Mouse (Mus musculus): ENCODE data around the gene Spint3. TPM values are rescaled to one million over a fixed set of nuclear protein-coding genes. Genes with fewer than 3 reads are reported as not detected.
"Not testable (repeated sequence)": the region's sequence is repeated elsewhere in the genome, so short reads cannot be mapped to it uniquely, and the experiment has no call there.

The Spint3 gene
- polyA plus RNA-seq (2016; fragmentation: Nextera tagmentation; extraction: Ambion mirVana), result not detected in 2 replicates

GRCm38 (mm10) chr2:164573359-164573758, at the start of gene Spint3:
Gene Spint3 (minus strand): TSS chr2:164573459.
- 84% methylated on average over 6 of the region's 6 CpGs for WGBS
- ATAC-seq (ENCODE audit: low FRiP score); H3K27ac ChIP-seq: not testable (repeated sequence)

GRCm38 (mm10) chr2:164621775-164622174, 48.5 kb upstream of the Spint3 start:
- no peaks in the 10 kb centered on the region for H3K4me1 ChIP-seq
- no peak overlapping the region for H3K4me2 ChIP-seq (replicated peaks)
- no peaks in the 10 kb centered on the region for H3K36me3 ChIP-seq
- no peak overlapping the region for H3K27ac ChIP-seq
- no peak for ATAC-seq (ENCODE audit: low FRiP score)
- H3K27me3 ChIP-seq, result no peaks in the 10 kb centered on the region
- WGBS, result 89% methylated on average over 4 of the region's 4 CpGs
- no peak overlapping the region for H3K4me3 ChIP-seq
- H3K9ac ChIP-seq, result no peak overlapping the region
- no peaks in the 10 kb centered on the region for H3K9me3 ChIP-seq (replicated peaks)

More at GRCm38 (mm10) chr2:164573359-164573758, at the start of gene Spint3:
- H3K36me3 ChIP-seq; H3K9me3 ChIP-seq (replicated peaks); H3K4me3 ChIP-seq; H3K9ac ChIP-seq; H3K4me1 ChIP-seq; H3K27me3 ChIP-seq; H3K4me2 ChIP-seq (replicated peaks): not testable (repeated sequence)

- Histone ChIP-seq H3K9me3 (replicated peaks) (no peaks in the 10 kb centered on the region), H3K27me3 (no peaks in the 10 kb centered on the region), H3K4me2 (replicated peaks) (no peak overlapping the region), H3K27ac (no peak overlapping the region), H3K9ac (no peak overlapping the region), H3K4me3 (no peak overlapping the region), H3K36me3 (no peaks in the 10 kb centered on the region), H3K4me1 (no peaks in the 10 kb centered on the region)
- no peak for ATAC-seq (ENCODE audit: low FRiP score)
- 87% methylated on average over 5 of the region's 5 CpGs for WGBS
Measured at GRCm38 (mm10) chr2:164619050-164619449, 45.8 kb upstream of the Spint3 start.

- Histone ChIP-seq H3K9ac (no peak overlapping the region), H3K9me3 (replicated peaks) (no peaks in the 10 kb centered on the region), H3K27ac (no peak overlapping the region), H3K27me3 (no peaks in the 10 kb centered on the region), H3K4me1 (no peaks in the 10 kb centered on the region), H3K4me2 (replicated peaks) (no peak overlapping the region), H3K36me3 (no peaks in the 10 kb centered on the region), H3K4me3 (no peak overlapping the region)
- no peak for ATAC-seq (ENCODE audit: low FRiP score)
- 96% methylated on average over 3 of the region's 3 CpGs for WGBS
Measured at GRCm38 (mm10) chr2:164615386-164615785, 42.1 kb upstream of the Spint3 start.

- H3K4me2 ChIP-seq (replicated peaks); H3K4me1 ChIP-seq; H3K4me3 ChIP-seq; H3K27ac ChIP-seq; H3K9ac ChIP-seq; H3K9me3 ChIP-seq (replicated peaks); ATAC-seq (ENCODE audit: low FRiP score); H3K27me3 ChIP-seq; H3K36me3 ChIP-seq: not testable (repeated sequence)
- WGBS, result 69% methylated on average over 8 of the region's 8 CpGs
Measured at GRCm38 (mm10) chr2:164613471-164613870, 40.2 kb upstream of the Spint3 start, which contains the start of the genes Wfdc6b and Wfdc8. Gene Wfdc6b (plus strand): TSS chr2:164613522. Gene Wfdc8 (minus strand): TSS chr2:164613626.

- H3K9ac ChIP-seq, result no peak overlapping the region
- H3K4me3 ChIP-seq, result no peak overlapping the region
- no peak for ATAC-seq (ENCODE audit: low FRiP score)
- peaks cover 3% of the 10 kb centered on the region; the same call in 1 of the 2 replicates for H3K27me3 ChIP-seq
- H3K9me3 ChIP-seq (replicated peaks), result no peaks in the 10 kb centered on the region
- no peak overlapping the region for H3K27ac ChIP-seq
- no peak overlapping the region for H3K4me2 ChIP-seq (replicated peaks)
- WGBS, result 85% methylated on average over 6 of the region's 6 CpGs
- H3K36me3 ChIP-seq, result no peaks in the 10 kb centered on the region
- no peaks in the 10 kb centered on the region for H3K4me1 ChIP-seq
Measured at GRCm38 (mm10) chr2:164608781-164609180, 35.5 kb upstream of the Spint3 start.

GRCm38 (mm10) chr2:164604411-164604810, 31.2 kb upstream of the Spint3 start:
- Histone ChIP-seq H3K27me3 (peaks cover 3% of the 10 kb centered on the region; the same call in 1 of the 2 replicates), H3K4me2 (replicated peaks) (no peak overlapping the region), H3K4me1 (no peaks in the 10 kb centered on the region), H3K9ac (no peak overlapping the region), H3K36me3 (no peaks in the 10 kb centered on the region), H3K9me3 (replicated peaks) (no peaks in the 10 kb centered on the region), H3K27ac (no peak overlapping the region), H3K4me3 (no peak overlapping the region)
- no peak for ATAC-seq (ENCODE audit: low FRiP score)
- 88% methylated on average over 8 of the region's 8 CpGs for WGBS

- Histone ChIP-seq H3K9me3 (replicated peaks) (no peaks in the 10 kb centered on the region), H3K4me3 (no peak overlapping the region), H3K4me1 (no peaks in the 10 kb centered on the region), H3K27ac (no peak overlapping the region), H3K36me3 (no peaks in the 10 kb centered on the region), H3K9ac (no peak overlapping the region), H3K27me3 (peaks cover 3% of the 10 kb centered on the region; the same call in 1 of the 2 replicates), H3K4me2 (replicated peaks) (no peak overlapping the region)
- WGBS, result 86% methylated on average over 3 of the region's 3 CpGs
- no peak for ATAC-seq (ENCODE audit: low FRiP score)
Measured at GRCm38 (mm10) chr2:164603482-164603881, 30.2 kb upstream of the Spint3 start.

GRCm38 (mm10) chr2:164600179-164600578, 26.9 kb upstream of the Spint3 start:
- 71% methylated on average over 3 of the region's 3 CpGs for WGBS
- no peak for ATAC-seq (ENCODE audit: low FRiP score)
- H3K9me3 ChIP-seq (replicated peaks), result no peaks in the 10 kb centered on the region

GRCm38 (mm10) chr2:164593494-164593893, 20.2 kb upstream of the Spint3 start, which contains the start of gene Eppin:
Gene Eppin (minus strand): TSS chr2:164593594.
- H3K4me1 ChIP-seq, result no peaks in the 10 kb centered on the region
- H3K27ac ChIP-seq, result no peak within 1 kb of the TSS
- no peak within 1 kb of the TSS for H3K4me2 ChIP-seq (replicated peaks)
- H3K9ac ChIP-seq, result no peak within 1 kb of the TSS
- 85% methylated on average over 4 of the region's 4 CpGs for WGBS
- ATAC-seq (ENCODE audit: low FRiP score), result no peak
- no peaks in the 10 kb centered on the region for H3K27me3 ChIP-seq
- no peak within 1 kb of the TSS for H3K4me3 ChIP-seq
- no peaks in the 10 kb centered on the region for H3K9me3 ChIP-seq (replicated peaks)
- H3K36me3 ChIP-seq, result no peaks in the 10 kb centered on the region

More at GRCm38 (mm10) chr2:164600179-164600578, 26.9 kb upstream of the Spint3 start:
- Histone ChIP-seq H3K4me2 (replicated peaks) (no peak overlapping the region), H3K4me1 (no peaks in the 10 kb centered on the region), H3K27ac (no peak overlapping the region), H3K9ac (no peak overlapping the region), H3K36me3 (no peaks in the 10 kb centered on the region), H3K4me3 (no peak overlapping the region), H3K27me3 (no peaks in the 10 kb centered on the region)

GRCm38 (mm10) chr2:164592014-164592413, 18.8 kb upstream of the Spint3 start:
- Histone ChIP-seq H3K4me2 (replicated peaks) (no peak overlapping the region), H3K4me1 (no peaks in the 10 kb centered on the region), H3K9me3 (replicated peaks) (no peaks in the 10 kb centered on the region), H3K4me3 (no peak overlapping the region), H3K9ac (no peak overlapping the region), H3K36me3 (no peaks in the 10 kb centered on the region), H3K27me3 (no peaks in the 10 kb centered on the region), H3K27ac (no peak overlapping the region)
- ATAC-seq (ENCODE audit: low FRiP score), result no peak
- WGBS, result 11% methylated on average over 4 of the region's 4 CpGs

GRCm38 (mm10) chr2:164585025-164585725, 11.9 kb upstream of the Spint3 start, which contains the start of gene Wfdc6a:
Gene Wfdc6a (minus strand): TSS chr2:164585447.
- ATAC-seq (ENCODE audit: low FRiP score); H3K36me3 ChIP-seq; H3K4me3 ChIP-seq; H3K9ac ChIP-seq; H3K4me1 ChIP-seq; H3K4me2 ChIP-seq (replicated peaks); H3K27me3 ChIP-seq; H3K9me3 ChIP-seq (replicated peaks); H3K27ac ChIP-seq: not testable (repeated sequence)
- WGBS, result 72% methylated on average over 13 of the region's 13 CpGs

- WGBS, result 88% methylated on average over 5 of the region's 5 CpGs
Measured at GRCm38 (mm10) chr2:164567460-164567859, 5.8 kb downstream of the Spint3 start.

More at GRCm38 (mm10) chr2:164567460-164567859, 5.8 kb downstream of the Spint3 start:
- peaks cover 13% of the 10 kb centered on the region for H3K4me1 ChIP-seq
- no peak for ATAC-seq (ENCODE audit: low FRiP score)
- H3K27ac ChIP-seq, result no peak overlapping the region
- H3K36me3 ChIP-seq, result 0 out of 2 replicates have a peak, but pooled peaks cover 2% of the 10 kb centered on the region
- peaks cover 16% of the 10 kb centered on the region for H3K27me3 ChIP-seq
- no peak overlapping the region for H3K4me3 ChIP-seq
- no peak overlapping the region for H3K4me2 ChIP-seq (replicated peaks)
- H3K9me3 ChIP-seq (replicated peaks), result no peaks in the 10 kb centered on the region
- no peak overlapping the region for H3K9ac ChIP-seq
